Mouse (Mus musculus) megakaryocyte, embryonic 14.5 days (primary cell): ENCODE results near the gene Ugdh. TPM values are rescaled to one million over a fixed set of nuclear protein-coding genes. Genes with fewer than 3 reads are reported as not detected.

Experiments used
- H3K27me3 ChIP-seq: replicated peaks from 2 replicates; pipeline ENCODE3; 2012; ENCODE audit warnings: inconsistent platforms
- H3K36me3 ChIP-seq: replicated peaks from 2 replicates; pipeline ENCODE3; 2012; ENCODE audit warnings: low read length, inconsistent platforms, mixed read lengths
- H3K4me1 ChIP-seq: 2 replicates; pipeline ENCODE4 v1.6.1; 2012; ENCODE audit warnings: inconsistent platforms
- H3K4me3 ChIP-seq: replicated peaks from 2 replicates; pipeline ENCODE3; 2012; ENCODE audit warnings: moderate library complexity, mild to moderate bottlenecking, inconsistent platforms
- H3K9me3 ChIP-seq: 2 replicates; pipeline ENCODE4 v1.6.1; 2012; ENCODE audit warnings: inconsistent platforms
- FLI1 ChIP-seq: IDR thresholded peaks from 2 replicates; pipeline ENCODE4 v1.6.1; 2012; ENCODE audit warnings: low read length, inconsistent platforms, mixed read lengths
- GATA1 ChIP-seq: IDR thresholded peaks from 3 replicates; pipeline ENCODE4 v1.6.1; 2012; ENCODE audit warnings: mixed read lengths, low read length, inconsistent platforms, borderline replicate concordance
- polyA plus RNA-seq: library from polyadenylated mRNA; stranded (reverse); fragments of >175 nt; gene quantifications from 2 replicates; pipeline ENCODE4 v1.2.3, GENCODE M21; 2012; ENCODE audit warnings: low replicate concordance; ENCODE audit not compliant: insufficient read depth

Ugdh gene
- polyA plus RNA-seq, 1 experiment: 3.2 TPM

DNA sequence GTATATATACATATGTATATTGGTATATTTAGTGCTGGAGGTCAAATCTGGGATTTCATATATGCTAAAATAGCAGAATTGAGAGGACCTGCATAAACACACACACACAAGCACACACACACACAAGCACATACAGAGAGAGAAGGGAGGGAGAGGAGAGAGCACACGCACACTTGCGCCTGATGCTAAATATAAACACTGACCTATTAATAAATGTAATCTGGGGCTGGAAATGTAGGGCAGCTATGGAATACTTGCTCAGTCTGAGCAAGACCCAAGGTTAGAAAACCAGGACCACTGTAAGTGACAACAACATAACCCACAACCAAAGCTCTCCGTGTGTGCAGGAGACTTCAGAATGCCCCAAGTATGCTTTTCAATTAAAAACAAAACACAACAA, 23.7 kb upstream of the Ugdh start:
- Histone ChIP-seq H3K27me3 (no peaks in the 10 kb centered on the region), H3K9me3 (no peaks in the 10 kb centered on the region), H3K4me3 (no peak overlapping the region), H3K36me3 (peaks cover 87% of the 10 kb centered on the region), H3K4me1 (peaks cover 33% of the 10 kb centered on the region)
- TF ChIP-seq FLI1 (no peak), GATA1 (no peak)

DNA sequence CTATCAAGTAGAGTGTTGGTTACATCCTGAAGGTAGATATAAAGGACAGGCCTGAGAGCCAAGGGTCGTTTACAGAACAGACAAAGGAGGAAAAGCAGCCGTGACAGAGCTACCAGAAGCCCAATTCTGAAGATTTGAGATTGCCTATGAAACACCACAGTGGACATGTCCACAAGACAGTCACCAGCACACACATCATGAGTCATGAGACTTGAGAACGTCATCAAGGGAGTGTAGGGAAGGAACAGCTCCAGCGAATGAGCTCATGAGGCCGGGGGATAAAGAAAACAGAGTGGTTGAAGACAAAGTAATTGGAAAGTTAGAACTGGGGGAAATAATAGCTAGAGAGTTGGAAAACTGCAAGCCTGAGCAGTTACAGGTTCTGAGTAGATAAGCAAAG, 22.1 kb upstream of the Ugdh start:
- Histone ChIP-seq H3K4me3 (no peak overlapping the region), H3K4me1 (peaks cover 33% of the 10 kb centered on the region), H3K27me3 (no peaks in the 10 kb centered on the region), H3K36me3 (peaks cover 90% of the 10 kb centered on the region), H3K9me3 (no peaks in the 10 kb centered on the region)
- TF ChIP-seq FLI1 (no peak), GATA1 (no peak)

DNA sequence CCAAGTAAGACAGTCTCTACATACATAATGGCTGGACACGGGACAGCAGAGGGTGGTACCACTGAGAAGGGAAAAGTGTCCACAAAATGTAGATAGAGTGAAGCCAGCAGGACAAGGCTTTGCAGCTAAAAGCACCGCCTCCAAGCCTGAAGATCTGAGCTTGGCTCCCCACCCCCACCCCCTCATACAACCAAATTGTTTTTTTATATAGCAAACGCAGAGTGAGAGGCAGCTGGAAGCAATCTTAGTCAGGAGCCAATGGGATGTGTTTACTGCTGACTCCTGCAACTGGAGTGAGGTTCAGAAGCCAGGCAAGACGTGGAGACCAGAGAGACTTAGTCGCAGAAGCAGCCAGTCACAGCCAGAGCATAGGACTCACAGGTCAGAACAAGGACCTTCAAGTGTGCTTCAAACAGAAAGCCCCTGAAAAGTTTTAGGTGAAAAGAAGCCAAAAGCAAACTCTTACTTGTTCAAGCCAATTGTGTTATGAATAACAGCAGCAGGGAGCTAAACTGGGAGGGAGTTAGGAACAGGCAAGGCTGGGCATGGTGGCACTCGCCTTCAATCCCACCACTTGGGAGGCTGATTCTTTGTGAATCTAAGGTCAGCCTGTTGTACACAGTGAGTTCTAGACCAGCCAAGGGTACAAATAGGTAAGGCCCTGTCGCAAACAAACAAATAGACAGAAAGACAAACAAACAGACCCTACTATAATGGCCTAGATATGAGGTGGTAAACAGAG, 21.5 kb upstream of the Ugdh start:
- Histone ChIP-seq H3K27me3 (no peaks in the 10 kb centered on the region), H3K4me1 (peaks cover 33% of the 10 kb centered on the region), H3K4me3 (no peak overlapping the region), H3K9me3 (no peaks in the 10 kb centered on the region), H3K36me3 (peaks cover 91% of the 10 kb centered on the region)
- TF ChIP-seq FLI1 (no peak), GATA1 (no peak)

DNA sequence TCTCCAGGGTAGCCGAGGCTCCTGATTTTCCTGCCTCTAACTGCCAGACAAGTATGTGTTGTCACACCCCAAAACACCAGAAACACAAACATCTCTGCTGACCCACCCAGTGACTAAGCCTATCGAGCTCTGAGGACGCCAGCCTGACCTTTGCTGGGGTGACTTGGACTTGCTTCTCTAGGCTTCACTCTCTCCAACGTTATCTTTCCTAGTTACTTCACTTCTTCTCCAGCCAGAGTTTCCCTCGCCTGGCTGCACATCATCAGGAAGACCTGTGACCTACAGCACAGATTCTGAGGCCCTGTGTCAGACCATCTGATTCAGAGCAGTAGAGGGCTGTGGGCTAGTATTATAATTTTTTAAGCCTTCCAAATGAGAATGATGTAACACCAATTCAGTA, 19.0 kb upstream of the Ugdh start:
- peaks cover 95% of the 10 kb centered on the region for H3K36me3 ChIP-seq
- H3K4me1 ChIP-seq: peaks cover 21% of the 10 kb centered on the region
- no peak for TF ChIP-seq FLI1
- no peak for TF ChIP-seq GATA1
- no peaks in the 10 kb centered on the region for H3K27me3 ChIP-seq
- H3K9me3 ChIP-seq: no peaks in the 10 kb centered on the region
- H3K4me3 ChIP-seq: no peak overlapping the region

DNA sequence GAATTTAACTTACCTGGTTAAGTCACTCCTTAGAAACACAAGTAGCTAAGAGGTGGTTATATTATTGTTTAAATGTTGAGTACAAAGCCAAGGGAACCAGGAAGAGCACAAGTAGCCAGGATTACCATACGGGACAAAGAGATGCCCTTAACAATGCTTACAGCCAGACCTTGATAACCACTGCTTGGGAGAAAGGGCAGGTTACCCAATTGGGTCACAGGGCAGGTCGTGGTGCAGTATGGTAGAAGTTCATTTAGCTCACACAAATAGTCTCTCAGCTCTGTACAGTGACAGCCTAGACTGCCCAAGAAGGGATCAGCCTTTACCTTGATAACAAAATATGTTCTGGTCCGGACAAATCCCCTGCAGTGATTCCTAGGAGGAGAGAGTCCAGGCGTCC, 13.2 kb upstream of the Ugdh start:
- no peaks in the 10 kb centered on the region for H3K27me3 ChIP-seq
- TF ChIP-seq FLI1: no peak
- TF ChIP-seq GATA1: no peak
- H3K9me3 ChIP-seq: no peaks in the 10 kb centered on the region
- peaks cover 91% of the 10 kb centered on the region for H3K36me3 ChIP-seq
- H3K4me1 ChIP-seq: peaks cover 16% of the 10 kb centered on the region
- H3K4me3 ChIP-seq: no peak overlapping the region

DNA sequence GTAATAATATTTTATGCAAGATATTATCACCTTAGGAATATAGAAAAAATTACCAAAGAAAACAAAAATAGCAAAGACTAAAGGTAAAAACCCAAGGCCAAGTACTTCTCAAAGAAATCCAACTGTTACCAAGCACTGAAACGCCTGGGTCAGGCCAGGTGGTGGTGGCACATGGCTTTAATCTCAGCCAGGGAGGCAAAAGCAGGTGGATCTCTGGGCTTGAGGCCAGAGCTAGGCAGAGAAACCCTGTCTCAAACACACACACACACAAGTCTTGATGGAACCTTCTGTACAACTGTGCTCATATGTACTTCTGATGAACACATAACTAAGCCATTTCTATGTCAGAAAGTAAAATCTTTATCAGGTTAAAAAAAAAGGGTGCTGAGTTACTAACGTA, 12.1 kb upstream of the Ugdh start:
- Histone ChIP-seq H3K27me3 (no peaks in the 10 kb centered on the region), H3K4me1 (peaks cover 16% of the 10 kb centered on the region)
- TF ChIP-seq GATA1 (no peak), FLI1 (no peak)

DNA sequence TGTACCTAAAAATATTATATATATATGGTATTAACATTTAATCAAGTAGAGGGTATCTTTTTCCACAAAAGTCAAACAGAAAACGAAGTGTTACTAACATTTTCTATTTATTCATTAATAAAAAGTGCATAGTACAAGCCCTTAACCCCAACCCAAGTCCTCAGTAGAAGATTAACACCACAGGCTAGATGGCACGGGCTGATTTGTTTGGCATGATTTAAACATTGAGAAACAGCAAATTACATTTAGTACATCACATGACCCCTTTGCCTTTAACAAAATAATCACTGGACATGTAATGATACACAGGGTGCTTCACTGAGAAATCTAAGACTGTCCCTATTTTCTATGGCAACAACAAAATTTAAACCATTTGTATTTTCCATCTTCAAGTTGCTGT, 11.0 kb upstream of the Ugdh start:
- peaks cover 84% of the 10 kb centered on the region for H3K36me3 ChIP-seq
- peaks cover 16% of the 10 kb centered on the region for H3K4me1 ChIP-seq
- no peaks in the 10 kb centered on the region for H3K9me3 ChIP-seq
- no peak for TF ChIP-seq GATA1
- TF ChIP-seq FLI1: no peak
- no peaks in the 10 kb centered on the region for H3K27me3 ChIP-seq
- no peak overlapping the region for H3K4me3 ChIP-seq

More for the DNA sequence above, 12.1 kb upstream of the Ugdh start:
- Histone ChIP-seq H3K36me3 (peaks cover 87% of the 10 kb centered on the region), H3K9me3 (no peaks in the 10 kb centered on the region), H3K4me3 (no peak overlapping the region)

DNA sequence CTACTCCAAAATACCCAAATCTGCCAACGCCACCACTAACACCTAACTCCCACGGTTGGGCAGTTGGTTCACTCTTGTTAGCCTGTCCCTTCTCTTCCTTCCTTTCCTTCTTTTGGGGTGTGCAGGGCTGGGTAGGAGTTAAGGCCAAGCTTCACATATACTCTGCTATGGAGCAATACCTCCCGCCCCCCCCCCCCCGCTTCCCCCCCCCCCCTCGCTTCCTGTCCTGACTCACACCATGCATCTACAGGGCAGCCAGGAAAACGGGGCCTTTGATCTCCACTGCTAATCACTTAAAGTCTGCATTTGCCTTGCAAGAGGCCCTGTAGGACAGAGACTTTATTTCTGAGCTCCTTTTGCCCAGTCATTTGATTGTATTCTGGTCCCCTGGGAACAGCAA, 9.2 kb upstream of the Ugdh start:
- Histone ChIP-seq H3K4me1 (peaks cover 19% of the 10 kb centered on the region), H3K9me3 (no peaks in the 10 kb centered on the region), H3K36me3 (peaks cover 67% of the 10 kb centered on the region), H3K4me3 (no peak overlapping the region), H3K27me3 (no peaks in the 10 kb centered on the region)
- no peak for TF ChIP-seq GATA1
- TF ChIP-seq FLI1: no peak

DNA sequence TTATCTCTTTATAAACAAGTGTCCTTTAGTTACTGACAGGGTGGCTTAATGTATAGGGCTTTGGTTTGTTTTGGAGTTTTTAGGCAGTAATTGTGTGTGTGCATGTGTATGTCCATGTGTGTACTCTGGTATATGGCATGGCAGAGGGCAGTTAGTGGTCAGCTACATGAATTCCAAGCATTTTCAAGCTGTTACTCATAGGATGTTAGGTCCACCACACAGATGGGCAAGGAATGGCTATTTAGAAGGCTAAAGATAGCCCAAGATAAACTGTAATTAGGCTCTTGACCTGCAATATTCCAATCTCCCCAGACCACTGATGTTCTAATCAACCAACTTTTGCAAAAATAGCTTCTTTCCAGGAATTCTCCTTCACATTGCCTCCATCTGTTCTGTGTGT, 2.3 kb upstream of the Ugdh start:
- Histone ChIP-seq H3K36me3 (peaks cover 8% of the 10 kb centered on the region), H3K27me3 (no peaks in the 10 kb centered on the region), H3K4me3 (no peak overlapping the region), H3K9me3 (no peaks in the 10 kb centered on the region), H3K4me1 (peaks cover 39% of the 10 kb centered on the region)
- TF ChIP-seq GATA1: no peak
- no peak for TF ChIP-seq FLI1

DNA sequence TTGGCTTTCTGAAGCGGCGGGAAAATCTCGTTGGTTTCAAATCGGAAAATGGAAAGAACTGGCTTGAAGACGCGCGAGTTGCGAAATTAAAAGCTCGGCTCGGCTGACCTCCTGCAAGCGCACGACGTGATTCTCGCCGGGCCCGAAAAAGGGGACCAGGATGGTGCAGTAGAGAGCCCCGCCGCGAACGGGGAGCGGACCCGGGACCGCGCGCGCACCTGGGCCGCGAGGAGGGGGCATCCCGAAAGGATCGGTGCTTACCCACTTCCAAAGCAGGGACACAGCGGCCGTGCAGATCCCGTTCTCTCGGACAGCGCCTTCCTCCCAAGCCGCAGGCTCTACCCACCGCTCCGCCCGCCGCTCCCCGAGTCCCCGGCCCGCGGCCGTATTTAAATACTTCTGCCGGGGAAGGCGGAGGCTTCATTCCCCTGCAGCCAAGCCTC, 365 bp downstream of the Ugdh start:
- H3K9me3 ChIP-seq: no peaks in the 10 kb centered on the region
- peak overlapping the region; percentile 98 for H3K4me3 ChIP-seq
- H3K36me3 ChIP-seq: no peaks in the 10 kb centered on the region
- no peaks in the 10 kb centered on the region for H3K27me3 ChIP-seq
- H3K4me1 ChIP-seq: peaks cover 37% of the 10 kb centered on the region
- TF ChIP-seq FLI1 (no peak), GATA1 (no peak)
